Mouse (Mus musculus) neural tube, embryonic 14.5 days (tissue): ENCODE results near the gene Atg3. TPM values are rescaled to one million over a fixed set of nuclear protein-coding genes. Genes with fewer than 3 reads are reported as not detected.

Experiments
- ATAC-seq: fragments of 200-750 bp; cut with Nextera tagmentation; 2 replicates; pipeline ENCODE4 v1.8.0; 2017; ENCODE audit warnings: low read depth, mild to moderate bottlenecking, moderate TSS enrichment, moderate library complexity
- H3K27ac ChIP-seq: fragments of 300-500 bp; sonication (generic); 2 replicates; pipeline ENCODE4 v1.5.1; 2014; ENCODE audit warnings: low read depth, mild to moderate bottlenecking, control low read depth, low read length, moderate library complexity, mixed read lengths
- H3K27me3 ChIP-seq: fragments of 300-500 bp; sonication (generic); 2 replicates; pipeline ENCODE4 v1.6.1; 2014; ENCODE audit warnings: low read length; ENCODE audit not compliant: control insufficient read depth, insufficient read depth
- H3K36me3 ChIP-seq: fragments of 300-500 bp; sonication (generic); 2 replicates; pipeline ENCODE4 v1.6.1; 2014; ENCODE audit warnings: low read length, mixed read lengths; ENCODE audit not compliant: control insufficient read depth, insufficient read depth
- H3K4me1 ChIP-seq: fragments of 300-500 bp; sonication (generic); 2 replicates; pipeline ENCODE4 v1.6.1; 2014; ENCODE audit warnings: low read length; ENCODE audit not compliant: control insufficient read depth, insufficient read depth
- H3K4me2 ChIP-seq: fragments of 300-500 bp; sonication (generic); 2 replicates; pipeline ENCODE4 v1.6.1; 2014; ENCODE audit warnings: mild to moderate bottlenecking, low read depth, low read length, control low read depth
- H3K4me3 ChIP-seq: fragments of 300-500 bp; sonication (generic); 2 replicates; pipeline ENCODE4 v1.5.1; 2014; ENCODE audit warnings: low read depth, low read length, control low read depth, mixed read lengths
- H3K9ac ChIP-seq: fragments of 300-500 bp; sonication (generic); replicated peaks from 2 replicates; pipeline ENCODE4 v1.6.1; 2014; ENCODE audit warnings: low read depth, mild to moderate bottlenecking, control low read depth, low read length, mixed read lengths
- H3K9me3 ChIP-seq: fragments of 300-500 bp; sonication (generic); 2 replicates; pipeline ENCODE4 v1.6.1; 2016; ENCODE audit warnings: low read length; ENCODE audit not compliant: control insufficient read depth
- WGBS: fragments of 180-500 bp; shearing (Covaris S2); extraction: QIAGEN DNeasy Blood & Tissue Kit; methylation state at CpG from one replicate; pipeline ENCODE4 v1.1.7; 2014; 5-methylcytosine and 5-hydroxymethylcytosine counted together
- polyA plus RNA-seq: library from polyadenylated mRNA; unstranded; fragments of >200 nt; fragmentation: Nextera tagmentation; extraction: Ambion mirVana; gene quantifications from 2 replicates; pipeline ENCODE4 v1.2.1, GENCODE M21; 2014

Atg3 gene
- polyA plus RNA-seq, 1 experiment from 2014 or later, result 51.5 TPM

DNA sequence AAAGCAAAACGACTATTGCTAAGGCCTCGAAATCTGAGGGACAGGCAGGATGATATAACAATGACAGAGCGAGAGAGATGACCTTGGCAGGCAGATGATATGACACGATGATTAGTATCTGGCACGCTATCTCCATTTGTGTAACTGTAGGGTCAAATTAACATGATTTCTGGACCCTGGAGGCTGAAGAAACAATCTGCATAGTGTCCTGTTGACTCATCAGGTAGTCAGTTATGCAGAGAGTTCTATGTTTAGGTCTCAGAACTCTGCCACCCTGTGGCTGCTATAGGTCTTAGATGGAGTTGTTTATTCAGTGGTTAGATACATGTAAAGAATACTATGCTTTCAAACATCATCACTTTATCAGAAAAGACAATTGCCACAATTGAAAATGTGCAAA lies 16.9 kb upstream of the Atg3 start:
- no peak overlapping the region for H3K9ac ChIP-seq
- 96% methylated on average over 5 of the region's 5 CpGs for WGBS
- ATAC-seq, result no peak

DNA sequence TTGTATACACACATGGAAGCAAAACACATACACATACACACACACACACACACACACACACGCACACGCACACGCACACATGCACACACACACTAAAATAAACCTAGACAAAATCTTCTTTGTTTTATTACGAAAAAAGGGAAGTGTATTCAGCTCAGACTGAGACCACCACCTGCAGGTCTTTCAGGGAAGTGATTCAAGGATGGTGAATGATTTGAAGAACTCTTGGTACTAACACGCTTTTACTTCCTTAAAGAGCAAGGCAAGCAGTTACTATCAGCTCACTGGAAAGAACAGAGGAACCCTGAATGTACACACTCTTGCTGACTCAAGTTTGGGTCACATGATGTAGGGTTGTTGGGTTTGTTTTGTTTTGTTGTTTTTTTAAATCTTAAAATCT lies 16.0 kb upstream of the Atg3 start:
- Histone ChIP-seq H3K27me3 (no peaks in the 10 kb centered on the region), H3K27ac (no peak overlapping the region)

More for the DNA sequence above, 16.9 kb upstream of the Atg3 start:
- Histone ChIP-seq H3K4me2 (no peak overlapping the region), H3K27me3 (no peaks in the 10 kb centered on the region), H3K27ac (no peak overlapping the region), H3K9me3 (no peaks in the 10 kb centered on the region), H3K4me1 (no peaks in the 10 kb centered on the region), H3K36me3 (peaks cover 36% of the 10 kb centered on the region), H3K4me3 (no peak overlapping the region)

DNA sequence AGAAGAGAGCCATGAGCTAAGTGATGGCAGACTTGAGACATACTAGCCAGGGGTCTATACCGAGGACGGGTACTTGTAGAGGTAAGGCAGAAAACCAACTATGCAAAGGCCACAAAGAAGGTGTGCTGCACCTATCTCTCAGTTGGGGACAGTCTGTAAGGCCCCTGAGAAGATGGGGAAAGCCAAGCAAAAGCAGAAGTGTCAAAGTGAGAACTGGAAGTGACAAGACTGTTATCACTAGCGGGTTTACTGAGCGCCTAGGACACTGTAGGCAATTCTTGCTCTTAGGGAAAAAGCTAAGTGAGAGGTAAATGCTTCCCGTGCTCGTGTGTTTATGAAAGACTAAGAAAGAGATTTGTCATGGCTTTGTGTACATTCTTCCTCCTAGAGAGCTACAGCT lies 13.5 kb upstream of the Atg3 start:
- no peak overlapping the region for H3K4me2 ChIP-seq
- H3K27me3 ChIP-seq, result no peaks in the 10 kb centered on the region
- no peak for ATAC-seq
- no peaks in the 10 kb centered on the region for H3K4me1 ChIP-seq
- H3K27ac ChIP-seq, result no peak overlapping the region
- peaks cover 47% of the 10 kb centered on the region for H3K36me3 ChIP-seq
- no peaks in the 10 kb centered on the region for H3K9me3 ChIP-seq
- no peak overlapping the region for H3K9ac ChIP-seq
- WGBS, result 96% methylated on average over 6 of the region's 6 CpGs
- H3K4me3 ChIP-seq, result no peak overlapping the region

More for the DNA sequence above, 16.0 kb upstream of the Atg3 start:
- Histone ChIP-seq H3K9ac (no peak overlapping the region), H3K4me1 (no peaks in the 10 kb centered on the region), H3K4me3 (no peak overlapping the region), H3K36me3 (peaks cover 36% of the 10 kb centered on the region), H3K4me2 (no peak overlapping the region), H3K9me3 (no peaks in the 10 kb centered on the region)
- no peak for ATAC-seq
- WGBS, result 97% methylated on average over 5 of the region's 5 CpGs

DNA sequence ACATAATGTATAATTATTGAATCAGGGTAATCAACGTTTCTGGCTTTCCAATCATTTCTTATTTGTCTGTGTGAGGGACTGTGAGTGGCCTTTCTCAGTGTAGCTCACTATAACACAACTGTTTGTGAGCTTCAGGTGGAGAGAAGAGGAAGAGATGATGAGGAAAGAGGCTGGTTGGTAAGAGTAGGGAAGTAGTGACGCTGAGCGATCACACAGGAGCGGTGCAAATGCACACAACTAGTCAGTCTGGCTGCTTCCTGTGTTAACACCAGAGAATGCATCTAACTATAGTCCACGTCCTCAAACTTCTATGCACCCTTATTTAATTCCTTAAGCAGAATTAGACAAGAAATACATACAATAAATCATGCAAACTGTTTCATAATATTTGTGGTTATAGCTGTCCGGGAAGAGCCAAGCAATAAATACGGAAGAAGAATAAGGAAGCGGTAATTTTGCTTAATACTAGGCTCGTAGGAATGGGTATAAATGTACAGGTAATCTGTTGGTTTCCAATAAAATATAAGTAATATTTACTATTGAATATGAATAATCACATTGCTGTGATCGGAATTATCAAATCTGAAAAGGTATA lies 10.0 kb upstream of the Atg3 start:
- H3K27ac ChIP-seq, result no peak overlapping the region
- no peaks in the 10 kb centered on the region for H3K27me3 ChIP-seq
- no peak overlapping the region for H3K4me2 ChIP-seq
- WGBS, result 94% methylated on average over 10 of the region's 10 CpGs
- no peak overlapping the region for H3K4me3 ChIP-seq
- peaks cover 58% of the 10 kb centered on the region for H3K36me3 ChIP-seq
- no peaks in the 10 kb centered on the region for H3K4me1 ChIP-seq
- H3K9me3 ChIP-seq, result no peaks in the 10 kb centered on the region
- no peak overlapping the region for H3K9ac ChIP-seq
- ATAC-seq, result no peak

DNA sequence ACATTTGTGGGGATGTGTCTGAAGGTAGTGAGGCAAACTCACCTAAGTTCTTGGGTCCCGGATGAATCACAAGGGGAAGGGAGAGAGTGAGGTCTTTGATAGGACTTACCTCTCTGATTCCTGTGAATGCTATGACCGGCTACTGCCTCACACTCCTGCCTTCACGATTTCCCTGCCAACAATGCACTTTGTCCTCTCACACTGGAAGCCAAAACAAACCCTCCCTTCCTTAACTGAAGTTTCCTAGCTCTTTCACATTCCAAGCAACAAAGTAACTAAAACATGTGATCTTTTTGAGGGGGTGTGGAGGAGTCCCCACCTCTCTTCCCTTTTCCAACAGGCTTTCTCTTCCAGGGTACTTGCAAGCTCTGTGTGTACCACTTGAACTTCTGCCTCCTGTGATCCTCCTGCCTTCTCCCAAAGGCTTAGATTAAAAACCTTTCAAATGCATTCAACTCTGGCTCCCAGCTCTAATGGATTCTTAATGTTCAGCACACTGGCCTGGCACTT lies 3.8 kb upstream of the Atg3 start:
- H3K9me3 ChIP-seq, result no peaks in the 10 kb centered on the region
- H3K4me3 ChIP-seq, result no peak overlapping the region
- no peaks in the 10 kb centered on the region for H3K27me3 ChIP-seq
- no peak overlapping the region for H3K27ac ChIP-seq
- no peak overlapping the region for H3K9ac ChIP-seq
- H3K36me3 ChIP-seq, result peaks cover 30% of the 10 kb centered on the region
- peaks cover 13% of the 10 kb centered on the region for H3K4me1 ChIP-seq
- 85% methylated on average over 3 of the region's 3 CpGs for WGBS
- no peak for ATAC-seq
- H3K4me2 ChIP-seq, result no peak overlapping the region

DNA sequence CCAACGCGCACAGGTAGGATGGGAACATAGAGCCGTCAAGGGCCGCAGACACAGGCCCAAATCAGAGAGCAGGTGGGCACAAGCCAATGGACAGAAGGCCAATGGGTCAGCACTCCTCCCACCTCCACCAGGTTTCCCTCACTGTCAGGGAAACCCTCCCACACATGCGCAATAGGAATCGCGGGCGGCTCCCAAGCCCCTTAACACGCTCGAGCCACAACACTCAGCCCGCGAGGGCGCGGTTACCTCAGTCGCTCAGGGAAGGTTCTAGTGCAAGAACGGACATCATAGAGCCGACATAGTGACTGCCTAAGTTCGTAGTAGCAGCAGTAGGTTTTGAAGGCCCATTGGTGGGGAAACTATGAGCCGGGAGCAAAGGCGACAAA lies 456 bp upstream of the Atg3 start:
- H3K9ac ChIP-seq, result peak overlapping the region; percentile 70
- H3K9me3 ChIP-seq, result no peaks in the 10 kb centered on the region
- H3K4me1 ChIP-seq, result peaks cover 21% of the 10 kb centered on the region
- ATAC-seq, result peak; percentile 80
- peak overlapping the region; percentile 62 for H3K4me3 ChIP-seq
- H3K4me2 ChIP-seq, result peak overlapping the region; percentile 95
- peaks cover 6% of the 10 kb centered on the region for H3K36me3 ChIP-seq
- H3K27me3 ChIP-seq, result no peaks in the 10 kb centered on the region
- WGBS, result under 1% methylated on average over 20 of the region's 20 CpGs
- H3K27ac ChIP-seq, result peak overlapping the region; percentile 61

DNA sequence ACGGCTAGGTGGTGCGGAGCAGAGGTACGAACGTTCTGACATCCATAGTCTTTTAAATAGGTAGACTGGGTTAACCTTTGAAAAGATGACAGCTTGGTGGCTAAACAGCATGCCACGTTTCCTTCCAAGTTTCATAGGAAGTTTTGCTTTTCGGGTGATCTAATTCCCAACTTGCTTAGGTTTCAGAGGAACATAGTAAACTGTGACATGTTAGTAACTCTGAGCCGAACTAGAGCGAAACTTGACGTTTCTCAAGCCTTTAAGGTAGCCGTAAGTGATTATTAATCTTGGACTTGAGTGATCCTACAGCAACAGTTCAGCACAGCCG lies 768 bp downstream of the Atg3 start:
- Histone ChIP-seq H3K4me3 (peak overlapping the region; percentile 62), H3K9ac (peak overlapping the region; percentile 70), H3K27ac (peak overlapping the region; percentile 85), H3K9me3 (no peaks in the 10 kb centered on the region), H3K4me2 (peak overlapping the region; percentile 68), H3K27me3 (no peaks in the 10 kb centered on the region), H3K36me3 (peaks cover 3% of the 10 kb centered on the region), H3K4me1 (peaks cover 21% of the 10 kb centered on the region)
- WGBS, result 8% methylated on average over 11 of the region's 11 CpGs
- ATAC-seq, result no peak

DNA sequence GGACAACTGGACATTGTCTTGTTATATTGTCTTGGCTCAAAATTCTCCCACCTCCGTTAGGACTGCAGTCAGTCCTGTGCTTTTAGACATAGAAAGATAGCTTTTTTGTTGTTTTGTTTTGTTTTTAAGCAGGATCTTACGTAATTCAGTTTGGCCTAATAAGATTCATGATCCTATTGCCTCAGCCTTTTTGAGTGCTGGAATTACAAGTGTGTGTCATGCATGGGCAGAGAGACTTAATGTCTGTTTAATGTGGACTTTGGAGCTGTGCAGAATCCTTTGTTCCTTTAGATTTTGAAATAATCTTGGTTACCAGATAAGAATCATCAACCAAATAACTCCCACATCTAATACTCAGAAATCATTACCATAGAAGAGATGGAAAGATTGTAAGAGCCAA lies 20.0 kb downstream of the Atg3 start:
- Histone ChIP-seq H3K4me2 (no peak overlapping the region), H3K4me1 (no peaks in the 10 kb centered on the region), H3K36me3 (peaks cover 8% of the 10 kb centered on the region; the same call in 1 of the 2 replicates), H3K9me3 (no peaks in the 10 kb centered on the region), H3K9ac (no peak overlapping the region), H3K27me3 (no peaks in the 10 kb centered on the region), H3K4me3 (no peak overlapping the region), H3K27ac (no peak overlapping the region)
- WGBS, result 89% methylated on average over 2 of the region's 2 CpGs
- ATAC-seq, result no peak

DNA sequence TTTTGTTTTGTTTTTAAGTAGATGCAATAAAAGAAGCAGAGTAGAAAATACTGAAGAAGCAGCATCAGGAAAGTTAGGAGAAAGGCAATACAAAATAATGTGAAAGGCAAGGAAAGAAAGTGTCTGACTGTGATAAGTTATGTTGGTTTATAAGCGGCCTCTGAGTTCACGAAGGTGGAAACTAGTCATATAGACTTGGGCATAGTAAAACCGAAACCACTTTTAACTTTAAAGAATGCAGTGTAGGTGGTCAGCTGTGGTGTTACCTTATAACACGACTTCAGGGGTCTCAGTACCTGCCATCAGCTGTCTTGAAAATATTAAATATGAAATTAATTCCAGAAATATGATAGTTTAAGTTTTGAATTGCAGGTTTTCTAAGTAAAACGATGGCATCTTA lies 23.2 kb downstream of the Atg3 start:
- ATAC-seq, result no peak
- Histone ChIP-seq H3K27me3 (no peaks in the 10 kb centered on the region), H3K4me1 (no peaks in the 10 kb centered on the region), H3K4me2 (no peak overlapping the region), H3K9ac (no peak overlapping the region), H3K4me3 (no peak overlapping the region), H3K27ac (no peak overlapping the region), H3K36me3 (peaks cover 3% of the 10 kb centered on the region; the same call in 1 of the 2 replicates), H3K9me3 (no peaks in the 10 kb centered on the region)
- WGBS, result 93% methylated on average over 5 of the region's 5 CpGs
